Mouse (Mus musculus) kidney, embryonic 14.5 days (tissue): ENCODE measurements around the gene Pex11b. TPM values are rescaled to one million over a fixed set of nuclear protein-coding genes. Genes with fewer than 3 reads are reported as not detected.

Source experiments
- ATAC-seq: fragments of 200-750 bp; cut with Nextera tagmentation; 2 replicates; pipeline ENCODE4 v1.8.0; 2017; ENCODE audit warnings: moderate number of reproducible peaks, mild to moderate bottlenecking, moderate TSS enrichment, moderate library complexity; ENCODE audit not compliant: low FRiP score, low TSS enrichment
- H3K27ac ChIP-seq: fragments of 300-500 bp; sonication (generic); 2 replicates; pipeline ENCODE4 v1.5.1; 2014; ENCODE audit warnings: low read depth, mild to moderate bottlenecking, low read length, moderate library complexity, mixed read lengths
- H3K27me3 ChIP-seq: fragments of 300-500 bp; sonication (generic); 2 replicates; pipeline ENCODE4 v1.6.1; 2014; ENCODE audit warnings: mild to moderate bottlenecking, low read length; ENCODE audit not compliant: control insufficient read depth, insufficient read depth
- H3K36me3 ChIP-seq: fragments of 300-500 bp; sonication (generic); 2 replicates; pipeline ENCODE4 v1.6.1; 2014; ENCODE audit warnings: low read length, mixed read lengths; ENCODE audit not compliant: control insufficient read depth, insufficient read depth
- H3K4me1 ChIP-seq: fragments of 300-500 bp; sonication (generic); 2 replicates; pipeline ENCODE4 v1.6.1; 2014; ENCODE audit warnings: low read length, mixed read lengths; ENCODE audit not compliant: control insufficient read depth, insufficient read depth
- H3K4me2 ChIP-seq: fragments of 300-500 bp; sonication (generic); replicated peaks from 2 replicates; pipeline ENCODE4 v1.6.1; 2014; ENCODE audit warnings: low read depth, mild to moderate bottlenecking, low read length
- H3K4me3 ChIP-seq: fragments of 300-500 bp; sonication (generic); 2 replicates; pipeline ENCODE4 v1.5.1; 2014; ENCODE audit warnings: mild to moderate bottlenecking, low read length
- H3K9ac ChIP-seq: fragments of 300-500 bp; sonication (generic); 2 replicates; pipeline ENCODE4 v1.6.1; 2014; ENCODE audit warnings: low read depth, mild to moderate bottlenecking, low read length, moderate library complexity
- H3K9me3 ChIP-seq: fragments of 300-500 bp; sonication (generic); 2 replicates; pipeline ENCODE4 v1.6.1; 2016; ENCODE audit warnings: low read length; ENCODE audit not compliant: control insufficient read depth
- WGBS: fragments of 180-500 bp; shearing (Covaris S2); extraction: QIAGEN DNeasy Blood & Tissue Kit; methylation state at CpG from one replicate; pipeline ENCODE4 v1.1.7; 2014; 5-methylcytosine and 5-hydroxymethylcytosine counted together
- polyA plus RNA-seq: library from polyadenylated mRNA; unstranded; fragments of >200 nt; fragmentation: Nextera tagmentation; extraction: Ambion mirVana; gene quantifications from 2 replicates; pipeline ENCODE4 v1.2.1, GENCODE M21; 2014

The Pex11b gene
- polyA plus RNA-seq, 1 experiment from 2014 or later, result 55.8 TPM

- Histone ChIP-seq H3K4me3 (peak overlapping the region; percentile 47), H3K9me3 (no peaks in the 10 kb centered on the region), H3K36me3 (no peaks in the 10 kb centered on the region), H3K27me3 (peaks cover 32% of the 10 kb centered on the region), H3K27ac (peak overlapping the region; percentile 55; the same call in 1 of the 2 replicates), H3K9ac (peak overlapping the region; percentile 62), H3K4me1 (peaks cover 32% of the 10 kb centered on the region), H3K4me2 (peak overlapping the region; percentile 96)
- 1% methylated on average over 38 of the region's 40 CpGs for WGBS
- no peak for ATAC-seq
These were observed 37.7 kb upstream of the Pex11b start for GRCm38 (mm10) chr3:96597435-96597891.

- ATAC-seq, result peak; percentile 8; the same call in 1 of the 2 replicates
- 2% methylated on average over 54 of the region's 54 CpGs for WGBS
- peak overlapping the region; percentile 55; the same call in 1 of the 2 replicates for H3K27ac ChIP-seq
These were observed 36.8 kb upstream of the Pex11b start for GRCm38 (mm10) chr3:96598156-96599068.

GRCm38 (mm10) chr3:96599069-96599393 is 36.1 kb upstream of the Pex11b start:
- Histone ChIP-seq H3K4me2 (peak overlapping the region; percentile 96), H3K4me3 (no peak overlapping the region; the same call in 1 of the 2 replicates), H3K36me3 (no peaks in the 10 kb centered on the region), H3K27ac (no peak overlapping the region), H3K9ac (peak overlapping the region; percentile 62; the same call in 1 of the 2 replicates), H3K9me3 (no peaks in the 10 kb centered on the region), H3K4me1 (peaks cover 37% of the 10 kb centered on the region), H3K27me3 (peaks cover 32% of the 10 kb centered on the region)
- 57% methylated on average over 8 of the region's 8 CpGs for WGBS
- no peak for ATAC-seq

More at GRCm38 (mm10) chr3:96598156-96599068, 36.8 kb upstream of the Pex11b start:
- Histone ChIP-seq H3K9ac (peak overlapping the region; percentile 62), H3K9me3 (no peaks in the 10 kb centered on the region), H3K4me1 (peaks cover 37% of the 10 kb centered on the region), H3K27me3 (peaks cover 32% of the 10 kb centered on the region), H3K36me3 (no peaks in the 10 kb centered on the region), H3K4me3 (peak overlapping the region; percentile 47), H3K4me2 (peak overlapping the region; percentile 96)

- Histone ChIP-seq H3K36me3 (no peaks in the 10 kb centered on the region), H3K27me3 (peaks cover 32% of the 10 kb centered on the region), H3K9ac (no peak overlapping the region), H3K4me3 (no peak overlapping the region), H3K4me2 (no peak overlapping the region), H3K27ac (no peak overlapping the region), H3K9me3 (no peaks in the 10 kb centered on the region), H3K4me1 (peaks cover 37% of the 10 kb centered on the region)
- ATAC-seq, result no peak
- WGBS, result 79% methylated on average over 3 of the region's 3 CpGs
These were observed 35.8 kb upstream of the Pex11b start for GRCm38 (mm10) chr3:96599411-96599810.

GRCm38 (mm10) chr3:96600639-96601250 is 34.4 kb upstream of the Pex11b start, which contains the start of gene Lix1l:
Lix1l (plus strand) TSS chr3:96601149.
- H3K4me2 ChIP-seq, result peak within 1 kb of the TSS; percentile 86
- H3K4me3 ChIP-seq, result peak within 1 kb of the TSS; percentile 65
- H3K36me3 ChIP-seq, result no peaks in the 10 kb centered on the region
- peak; percentile 95 for ATAC-seq
- WGBS, result under 1% methylated on average over 27 of the region's 27 CpGs
- H3K27ac ChIP-seq, result peak within 1 kb of the TSS; percentile 88; the same call in 1 of the 2 replicates
- peaks cover 28% of the 10 kb centered on the region for H3K27me3 ChIP-seq
- H3K9ac ChIP-seq, result peak within 1 kb of the TSS; percentile 81
- peaks cover 35% of the 10 kb centered on the region for H3K4me1 ChIP-seq
- H3K9me3 ChIP-seq, result no peaks in the 10 kb centered on the region

GRCm38 (mm10) chr3:96601251-96601787 is 33.9 kb upstream of the Pex11b start:
- Histone ChIP-seq H3K36me3 (no peaks in the 10 kb centered on the region), H3K27ac (peak overlapping the region; percentile 88; the same call in 1 of the 2 replicates), H3K4me2 (peak overlapping the region; percentile 86), H3K27me3 (peaks cover 24% of the 10 kb centered on the region), H3K4me3 (peak overlapping the region; percentile 65), H3K9me3 (no peaks in the 10 kb centered on the region), H3K9ac (peak overlapping the region; percentile 81), H3K4me1 (peaks cover 30% of the 10 kb centered on the region)
- whole genome bisulfite sequencing, result under 1% methylated on average over 17 of the region's 40 CpGs
- ATAC-seq, result peak; percentile 70

GRCm38 (mm10) chr3:96601941-96602703 is 33.1 kb upstream of the Pex11b start:
- ATAC-seq, result no peak
- peak overlapping the region; percentile 81 for H3K9ac ChIP-seq
- H3K4me3 ChIP-seq, result peak overlapping the region; percentile 65
- H3K4me1 ChIP-seq, result peaks cover 22% of the 10 kb centered on the region
- H3K9me3 ChIP-seq, result no peaks in the 10 kb centered on the region
- peak overlapping the region; percentile 86 for H3K4me2 ChIP-seq
- H3K27me3 ChIP-seq, result peaks cover 17% of the 10 kb centered on the region
- peak overlapping the region; percentile 88; the same call in 1 of the 2 replicates for H3K27ac ChIP-seq
- H3K36me3 ChIP-seq, result no peaks in the 10 kb centered on the region
- WGBS, result 24% methylated on average over 10 of the region's 10 CpGs

GRCm38 (mm10) chr3:96602704-96603084 is 32.5 kb upstream of the Pex11b start:
- Histone ChIP-seq H3K4me1 (peaks cover 16% of the 10 kb centered on the region), H3K27ac (peak overlapping the region; percentile 88; the same call in 1 of the 2 replicates), H3K4me2 (peak overlapping the region; percentile 86), H3K27me3 (peaks cover 13% of the 10 kb centered on the region), H3K4me3 (peak overlapping the region; percentile 65), H3K36me3 (no peaks in the 10 kb centered on the region), H3K9ac (peak overlapping the region; percentile 81; the same call in 1 of the 2 replicates), H3K9me3 (no peaks in the 10 kb centered on the region)
- no peak for ATAC-seq
- WGBS, result 14% methylated on average over 5 of the region's 5 CpGs
